Mouse (Mus musculus) stomach, postnatal 0 days (tissue): ENCODE measurements around the gene Git2. TPM values are rescaled to one million over a fixed set of nuclear protein-coding genes. Genes with fewer than 3 reads are reported as not detected.

ENCODE experiments used
- ATAC-seq: fragments of 200-750 bp; cut with Nextera tagmentation; 2 replicates; pipeline ENCODE4 v1.8.0; 2017; ENCODE audit not compliant: low FRiP score, low TSS enrichment
- DNase-seq: peaks from one replicate; pipeline ENCODE4 v3.0.0-alpha.2; 2016; ENCODE audit warnings: low spot score
- H3K27ac ChIP-seq: fragments of 300-500 bp; sonication (generic); replicated peaks from 2 replicates; pipeline ENCODE4 v1.5.1; 2014; ENCODE audit warnings: mild to moderate bottlenecking, control low read depth
- H3K27me3 ChIP-seq: fragments of 300-500 bp; sonication (generic); 2 replicates; pipeline ENCODE4 v1.6.1; 2014; ENCODE audit warnings: low read length; ENCODE audit not compliant: control insufficient read depth, insufficient read depth
- H3K36me3 ChIP-seq: fragments of 300-500 bp; sonication (generic); 2 replicates; pipeline ENCODE4 v1.6.1; 2014; ENCODE audit warnings: low read length, mixed read lengths; ENCODE audit not compliant: control insufficient read depth, insufficient read depth
- H3K4me1 ChIP-seq: fragments of 300-500 bp; sonication (generic); replicated peaks from 2 replicates; pipeline ENCODE4 v1.6.1; 2014; ENCODE audit warnings: antibody characterized with exemption; ENCODE audit not compliant: control insufficient read depth, insufficient read depth
- H3K4me2 ChIP-seq: fragments of 300-500 bp; sonication (generic); replicated peaks from 2 replicates; pipeline ENCODE4 v1.6.1; 2014; ENCODE audit warnings: low read depth, mild to moderate bottlenecking, control low read depth, moderate library complexity
- H3K4me3 ChIP-seq: fragments of 300-500 bp; sonication (generic); 2 replicates; pipeline ENCODE4 v1.5.1; 2014; ENCODE audit warnings: low read depth, low read length, control low read depth
- H3K9ac ChIP-seq: fragments of 300-500 bp; sonication (generic); 2 replicates; pipeline ENCODE4 v1.6.1; 2014; ENCODE audit warnings: mild to moderate bottlenecking, low read length, control low read depth, mixed read lengths
- H3K9me3 ChIP-seq: fragments of 300-500 bp; sonication (generic); 2 replicates; pipeline ENCODE4 v1.6.1; 2016; ENCODE audit warnings: low read length; ENCODE audit not compliant: control insufficient read depth
- CTCF ChIP-seq: IDR thresholded peaks from 2 replicates; pipeline ENCODE4 v1.5.1; 2016; ENCODE audit warnings: antibody characterized with exemption, low read depth, mild to moderate bottlenecking, moderate library complexity
- EP300 ChIP-seq: optimal IDR thresholded peaks from 2 replicates; pipeline ENCODE3; 2016; ENCODE audit warnings: antibody characterized with exemption
- WGBS: fragments of 180-500 bp; shearing (Covaris S2); extraction: QIAGEN DNeasy Blood & Tissue Kit; methylation state at CpG from one replicate; pipeline ENCODE4 v1.1.7; 2014; 5-methylcytosine and 5-hydroxymethylcytosine counted together
- polyA plus RNA-seq: library from polyadenylated mRNA; unstranded; fragments of >200 nt; fragmentation: Nextera tagmentation; extraction: Ambion mirVana; gene quantifications from 2 replicates; pipeline ENCODE4 v1.2.1, GENCODE M21; 2015

Gene Git2
- polyA plus RNA-seq, 1 experiment from 2014 or later: 14.2 TPM

DNA sequence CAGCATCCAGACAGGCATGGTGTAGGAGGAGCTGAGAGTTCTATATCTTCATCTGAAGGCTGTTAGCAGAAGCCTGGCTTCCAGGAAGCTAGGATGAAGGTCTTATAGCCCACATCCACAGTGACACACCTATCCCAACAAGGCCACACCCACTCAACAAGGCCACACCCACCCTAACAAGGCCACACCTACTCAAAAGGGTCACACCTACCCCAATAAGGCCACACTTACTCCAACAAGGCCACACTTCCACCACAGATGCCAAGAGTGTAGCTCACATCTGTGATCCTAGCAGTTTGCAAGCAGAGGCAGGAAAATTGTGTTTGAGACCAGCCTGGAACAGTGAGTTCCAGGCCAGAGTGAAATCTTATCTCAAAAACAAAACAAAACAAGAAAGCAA, 87.4 kb downstream of the Git2 start:
- Histone ChIP-seq H3K9ac (no peak overlapping the region), H3K4me1 (no peaks in the 10 kb centered on the region; the same call in 1 of the 2 replicates), H3K36me3 (no peaks in the 10 kb centered on the region), H3K27me3 (no peaks in the 10 kb centered on the region), H3K4me2 (no peak overlapping the region), H3K27ac (peak overlapping the region; percentile 71; the same call in 1 of the 2 replicates), H3K4me3 (no peak overlapping the region), H3K9me3 (no peaks in the 10 kb centered on the region)
- ATAC-seq: no peak
- no peak for TF ChIP-seq EP300
- no peak for TF ChIP-seq CTCF
- DNase-seq: no peak

DNA sequence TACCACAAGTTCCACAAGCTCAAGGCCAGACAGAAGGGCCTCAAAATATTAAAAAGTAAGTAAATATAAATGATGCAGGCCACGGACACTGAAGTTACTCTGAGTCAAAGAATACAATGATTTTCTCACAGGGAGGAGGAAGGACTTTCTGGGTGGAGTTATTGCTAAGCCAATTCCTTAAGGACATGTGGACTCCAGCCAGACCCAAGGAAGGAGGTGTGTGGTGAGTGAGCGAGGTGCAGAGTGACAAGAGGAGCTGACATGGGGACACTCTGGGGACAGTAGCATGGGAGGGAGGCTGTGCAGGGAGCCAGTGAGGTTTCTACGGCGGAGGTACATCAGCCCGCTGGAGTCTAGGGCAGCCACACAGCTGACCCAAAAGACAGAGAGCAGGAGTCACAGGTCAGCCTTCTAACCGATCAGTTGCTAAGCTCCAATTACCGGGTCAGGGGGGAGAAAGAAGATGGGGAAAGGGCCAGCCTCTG, 88.5 kb downstream of the Git2 start:
- no peaks in the 10 kb centered on the region for H3K36me3 ChIP-seq
- ATAC-seq (no peak), DNase-seq (no peak)
- no peaks in the 10 kb centered on the region for H3K27me3 ChIP-seq
- TF ChIP-seq EP300 (no peak), CTCF (no peak)
- no peak overlapping the region; the same call in 1 of the 2 replicates for H3K9ac ChIP-seq
- H3K9me3 ChIP-seq: no peaks in the 10 kb centered on the region
- H3K27ac ChIP-seq: peak overlapping the region; percentile 71
- 67% methylated on average over 7 of the region's 7 CpGs for WGBS
- no peak overlapping the region for H3K4me3 ChIP-seq
- H3K4me1 ChIP-seq: no peaks in the 10 kb centered on the region; the same call in 1 of the 2 replicates
- 0 out of 2 replicates have a peak overlapping the region, but pooled peaks have one; percentile 23 for H3K4me2 ChIP-seq

DNA sequence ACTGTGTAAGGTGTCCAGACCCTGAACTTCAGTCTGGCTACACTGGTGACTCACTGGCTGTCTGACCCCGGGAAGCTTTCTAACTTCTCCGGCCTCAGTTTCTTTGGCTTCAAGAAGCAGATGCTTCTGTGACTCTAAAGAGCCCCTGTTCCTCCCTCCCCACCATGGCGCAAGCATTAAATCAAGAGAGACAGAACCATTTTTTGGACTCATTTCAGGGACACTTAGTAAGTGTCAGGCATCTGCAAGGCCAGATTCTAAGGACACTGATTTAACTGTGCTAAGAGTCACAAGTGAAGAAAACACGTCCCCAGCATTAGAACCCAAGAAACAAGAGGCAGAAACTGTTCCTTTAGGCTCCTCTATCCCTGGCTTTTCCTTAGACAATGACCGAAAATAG, 89.3 kb downstream of the Git2 start:
- H3K9me3 ChIP-seq: no peaks in the 10 kb centered on the region
- no peaks in the 10 kb centered on the region for H3K27me3 ChIP-seq
- no peak overlapping the region for H3K9ac ChIP-seq
- H3K27ac ChIP-seq: no peak overlapping the region
- no peak overlapping the region for H3K4me2 ChIP-seq
- DNase-seq: no peak
- no peak for TF ChIP-seq CTCF
- H3K4me3 ChIP-seq: no peak overlapping the region
- WGBS: 86% methylated on average over 5 of the region's 5 CpGs
- ATAC-seq: no peak
- no peaks in the 10 kb centered on the region for H3K36me3 ChIP-seq
- H3K4me1 ChIP-seq: no peaks in the 10 kb centered on the region; the same call in 1 of the 2 replicates

DNA sequence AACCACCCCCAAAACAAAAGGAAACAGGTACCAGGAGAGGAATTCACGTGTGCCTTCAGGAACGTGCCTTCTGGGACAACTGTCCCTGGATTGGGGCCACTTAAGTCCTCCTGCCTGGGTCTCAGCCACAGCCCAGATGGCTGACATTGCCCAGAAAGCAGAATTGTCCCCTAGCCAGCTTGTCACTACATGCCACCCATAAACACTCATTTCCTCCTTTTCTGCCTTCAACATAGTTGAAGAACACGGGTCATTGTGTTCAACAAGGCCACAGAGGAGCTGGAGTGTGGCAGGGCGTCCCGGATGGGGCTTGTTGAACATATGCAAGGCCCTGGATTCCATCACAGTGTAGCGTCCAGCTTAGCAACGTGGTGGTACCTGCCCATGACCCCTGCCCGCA, 93.6 kb downstream of the Git2 start:
- ATAC-seq (no peak), DNase-seq (peak; percentile 13)
- Histone ChIP-seq H3K27me3 (no peaks in the 10 kb centered on the region), H3K9ac (no peak overlapping the region), H3K27ac (peak overlapping the region; percentile 87), H3K4me3 (no peak overlapping the region), H3K36me3 (peaks cover 3% of the 10 kb centered on the region; the same call in 1 of the 2 replicates), H3K4me2 (no peak overlapping the region), H3K4me1 (0 out of 2 replicates have a peak, but pooled peaks cover 2% of the 10 kb centered on the region), H3K9me3 (no peaks in the 10 kb centered on the region)
- WGBS: 49% methylated on average over 8 of the region's 8 CpGs
- TF ChIP-seq CTCF (no peak), EP300 (no peak)

DNA sequence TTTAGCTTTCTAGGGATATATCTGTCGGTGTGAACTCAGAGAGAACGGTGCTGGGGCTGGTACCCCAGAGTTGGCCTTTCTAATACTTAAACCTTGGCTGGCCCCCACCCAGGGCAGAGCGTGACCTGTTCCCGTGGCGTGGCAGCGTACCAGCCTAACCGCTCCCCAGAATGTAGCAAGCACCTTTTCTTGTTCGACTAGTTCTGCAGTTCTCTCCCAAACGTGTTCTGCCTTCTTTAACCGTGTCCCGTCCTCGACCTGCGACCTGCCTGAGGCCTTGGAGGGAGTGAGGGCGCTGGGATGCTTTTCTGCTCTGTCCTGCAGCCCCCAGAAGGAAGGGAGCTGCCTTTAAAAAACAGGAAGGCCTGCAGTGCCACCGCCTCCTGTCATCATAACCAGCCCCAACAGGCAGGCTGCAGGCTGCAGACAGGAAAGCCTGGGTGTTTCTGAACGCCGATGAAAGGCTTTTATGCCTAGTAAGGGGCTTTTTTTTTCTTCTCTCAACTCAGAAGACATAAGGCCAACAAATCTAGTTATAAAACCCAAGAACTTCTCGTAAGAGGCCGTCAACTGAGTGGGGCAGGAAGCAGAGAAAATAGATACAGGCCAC, 94.5 kb downstream of the Git2 start:
- peak; percentile 55 for DNase-seq
- WGBS: 47% methylated on average over 19 of the region's 19 CpGs
- Histone ChIP-seq H3K4me2 (no peak overlapping the region), H3K36me3 (peaks cover 8% of the 10 kb centered on the region; the same call in 1 of the 2 replicates), H3K27me3 (no peaks in the 10 kb centered on the region), H3K9me3 (no peaks in the 10 kb centered on the region), H3K27ac (peak overlapping the region; percentile 87), H3K9ac (no peak overlapping the region), H3K4me3 (no peak overlapping the region), H3K4me1 (0 out of 2 replicates have a peak, but pooled peaks cover 2% of the 10 kb centered on the region)
- 0 out of 2 replicates have a peak, but pooled peaks have one; percentile 34 for ATAC-seq
- TF ChIP-seq EP300 (peak; percentile 84), CTCF (no peak)
